Mouse (Mus musculus) adrenal gland, adult 2 months (tissue): ENCODE measurements around the gene Scgb1c1. TPM values are rescaled to one million over a fixed set of nuclear protein-coding genes. Genes with fewer than 3 reads are reported as not detected.
A peak's percentile ranks its signal among the peaks of the same experiment; 100 is the strongest.
"Not testable (repeated sequence)": the region's sequence is repeated elsewhere in the genome, so short reads cannot be mapped to it uniquely, and the experiment has no call there.

ENCODE experiments used
- DNase-seq: peaks from one replicate; pipeline ENCODE4 v3.0.0; 2021
- polyA plus RNA-seq: library from polyadenylated mRNA; depleted of rRNA; stranded (reverse); fragments of >200 nt; gene quantifications from 2 replicates; pipeline ENCODE4 v1.2.3, GENCODE M21; 2012; rRNA removed
- total RNA-seq, 2 experiments: library from RNA; stranded (reverse); gene quantifications; 2 replicates each; pipeline ENCODE4 v1.2.3; 2021

Scgb1c1 gene
- total and polyA plus RNA-seq, 3 experiments, result not detected

DNA sequence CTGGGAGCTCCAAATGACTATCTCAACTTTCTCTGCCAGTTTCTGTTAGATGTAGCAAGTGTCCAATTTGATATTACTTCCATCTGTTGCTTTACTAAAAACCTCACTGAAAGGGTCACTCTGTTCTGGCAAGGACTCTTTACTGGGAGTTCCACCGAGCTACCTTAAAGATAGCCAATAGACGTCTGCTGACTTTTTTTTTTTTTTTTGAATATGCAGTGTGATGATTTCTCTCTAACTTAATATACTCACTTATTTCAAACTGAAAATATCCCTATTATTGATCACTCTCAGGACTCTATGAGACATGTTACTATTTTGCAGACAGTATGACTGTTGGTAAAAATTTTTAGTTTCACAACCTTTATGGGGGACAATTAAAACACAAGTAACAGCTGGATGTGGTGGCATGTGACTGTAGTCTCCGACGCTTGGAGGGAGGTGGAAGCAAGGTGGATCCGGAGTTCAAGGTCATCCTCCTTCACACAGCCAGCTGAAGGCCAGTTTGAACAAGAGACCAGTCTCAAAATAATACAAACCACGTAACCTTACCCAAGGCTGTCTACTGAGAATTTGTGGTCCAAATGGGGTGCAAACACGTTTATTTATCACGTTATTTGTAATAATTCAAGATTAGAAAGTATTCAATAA, 35.6 kb downstream of the Scgb1c1 start:
- DNase-seq, result no peak

GRCm38 (mm10) chr7:140881696-140882468, 36.5 kb downstream of the Scgb1c1 start, which contains the start of the genes Psmd13 and Sirt3:
TSS of gene Psmd13 (plus strand) at chr7:140881968.
TSS of gene Sirt3 (minus strand) at chr7:140882309.
- peak; percentile 95 for DNase-seq

- DNase-seq, result no peak
These were observed 37.1 kb downstream of the Scgb1c1 start for GRCm38 (mm10) chr7:140882469-140882803.

DNA sequence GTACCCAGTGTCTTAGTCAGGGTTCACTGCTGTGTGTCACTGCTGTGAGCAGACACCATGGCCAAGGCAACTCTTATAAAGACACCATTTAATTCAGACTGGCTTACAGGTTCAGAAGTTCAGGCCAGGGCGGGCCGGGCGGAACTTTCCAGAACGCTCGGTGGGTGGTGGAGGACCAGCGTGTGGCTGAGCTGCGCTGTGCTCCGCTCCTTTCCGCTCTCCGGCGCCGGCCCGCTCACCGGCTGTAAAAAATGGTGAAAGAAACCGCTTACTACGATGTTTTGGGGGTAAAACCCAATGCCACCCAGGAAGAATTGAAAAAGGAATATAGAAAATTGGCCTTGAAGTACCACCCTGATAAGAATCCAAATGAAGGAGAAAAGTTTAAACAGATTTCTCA, 45.3 kb downstream of the Scgb1c1 start:
- DNase-seq, result not testable (repeated sequence)

GRCm38 (mm10) chr7:140894031-140894430, 48.7 kb downstream of the Scgb1c1 start:
- no peak for DNase-seq

GRCm38 (mm10) chr7:140894611-140895010, 49.3 kb downstream of the Scgb1c1 start:
- DNase-seq, result no peak

Other genes starting within 250 kb of the Scgb1c1 start
- not detected for gene Olfr46, start 244.3 kb upstream of the Scgb1c1 start, total RNA-seq
- not detected in 2 replicates for gene Olfr46, start 244.3 kb upstream of the Scgb1c1 start, polyA plus RNA-seq
- gene Olfr61, start 216.6 kb upstream of the Scgb1c1 start, total RNA-seq, result not detected
- not detected in 2 replicates for gene Olfr61, start 216.6 kb upstream of the Scgb1c1 start, polyA plus RNA-seq
- gene Olfr53, start 199.1 kb upstream of the Scgb1c1 start, total RNA-seq, result not detected
- not detected in 2 replicates for gene Olfr53, start 199.1 kb upstream of the Scgb1c1 start, polyA plus RNA-seq
- under 1 TPM in 1 of 2 experiments, not detected in 1; 0.03 TPM for gene Olfr539, start 185.6 kb upstream of the Scgb1c1 start, total RNA-seq
- not detected in 2 replicates for gene Olfr539, start 185.6 kb upstream of the Scgb1c1 start, polyA plus RNA-seq
- not detected for gene Olfr45, start 163.6 kb upstream of the Scgb1c1 start, total RNA-seq
- not detected in 2 replicates for gene Olfr45, start 163.6 kb upstream of the Scgb1c1 start, polyA plus RNA-seq
- gene Olfr541, start 148.3 kb upstream of the Scgb1c1 start, total RNA-seq, result not detected
- not detected in 2 replicates for gene Olfr541, start 148.3 kb upstream of the Scgb1c1 start, polyA plus RNA-seq
- 1,000 to 10,000 TPM in 1 of 2 experiments, 100 to 1,000 TPM in 1; 264 to 1,313 TPM for gene Cyp2e1, start 81.8 kb upstream of the Scgb1c1 start, total RNA-seq
- gene Cyp2e1, start 81.8 kb upstream of the Scgb1c1 start, polyA plus RNA-seq, result 19.3 and 45.7 TPM in 2 replicates
- not detected for gene Syce1, start 57.7 kb upstream of the Scgb1c1 start, total RNA-seq
- not detected in 2 replicates for gene Syce1, start 57.7 kb upstream of the Scgb1c1 start, polyA plus RNA-seq
- 1 to 10 TPM; 2.2 to 5.3 TPM for gene Zfp941, start 23.4 kb upstream of the Scgb1c1 start, total RNA-seq
- 0.08 and 0.29 TPM in 2 replicates for gene Zfp941, start 23.4 kb upstream of the Scgb1c1 start, polyA plus RNA-seq
- gene Urah, start 10.5 kb upstream of the Scgb1c1 start, total RNA-seq, result 1 to 10 TPM in 1 of 2 experiments, not detected in 1; 1.7 TPM
- 0.98 and 3.1 TPM in 2 replicates for gene Urah, start 10.5 kb upstream of the Scgb1c1 start, polyA plus RNA-seq
- under 1 TPM in 1 of 2 experiments, not detected in 1; 0.26 TPM for gene Odf3, start 2.3 kb downstream of the Scgb1c1 start, total RNA-seq
- gene Odf3, start 2.3 kb downstream of the Scgb1c1 start, polyA plus RNA-seq, result 3.0 and 4.4 TPM in 2 replicates
- not detected for gene Gm45785, start 10.8 kb downstream of the Scgb1c1 start, total RNA-seq
- gene Gm45785, start 10.8 kb downstream of the Scgb1c1 start, polyA plus RNA-seq, result 0.44 and 0.46 TPM in 2 replicates
- gene Ric8a, start 11.4 kb downstream of the Scgb1c1 start, total RNA-seq, result 10 to 100 TPM; 60.4 to 66.4 TPM
- gene Ric8a, start 11.4 kb downstream of the Scgb1c1 start, polyA plus RNA-seq, result 93.7 and 102 TPM in 2 replicates
- 10 to 100 TPM; 32.0 to 34.7 TPM for gene Bet1l, start 12.0 kb downstream of the Scgb1c1 start, total RNA-seq
- gene Bet1l, start 12.0 kb downstream of the Scgb1c1 start, polyA plus RNA-seq, result 18.0 and 20.2 TPM in 2 replicates
- 100 to 1,000 TPM; 104 to 122 TPM for gene Psmd13, start 36.4 kb downstream of the Scgb1c1 start, total RNA-seq
- gene Psmd13, start 36.4 kb downstream of the Scgb1c1 start, polyA plus RNA-seq, result 37.4 and 46.4 TPM in 2 replicates
- gene Sirt3, start 36.8 kb downstream of the Scgb1c1 start, total RNA-seq, result 10 to 100 TPM; 28.3 to 35.6 TPM
- gene Sirt3, start 36.8 kb downstream of the Scgb1c1 start, polyA plus RNA-seq, result 41.2 and 47.4 TPM in 2 replicates
- 1,000 to 10,000 TPM; 1,499 to 1,761 TPM for gene Cox8b, start 54.9 kb downstream of the Scgb1c1 start, total RNA-seq
- gene Cox8b, start 54.9 kb downstream of the Scgb1c1 start, polyA plus RNA-seq, result 454 and 875 TPM in 2 replicates
- 1 to 10 TPM; 1.0 to 2.0 TPM for gene Nlrp6, start 75.4 kb downstream of the Scgb1c1 start, total RNA-seq
- 0.62 and 1.2 TPM in 2 replicates for gene Nlrp6, start 75.4 kb downstream of the Scgb1c1 start, polyA plus RNA-seq
- 10 to 100 TPM; 26.5 to 48.7 TPM for gene Pgghg, start 95.8 kb downstream of the Scgb1c1 start, total RNA-seq
- gene Pgghg, start 95.8 kb downstream of the Scgb1c1 start, polyA plus RNA-seq, result 56.0 and 59.0 TPM in 2 replicates
- gene Ifitm5, start 104.7 kb downstream of the Scgb1c1 start, total RNA-seq, result 1 to 10 TPM in 1 of 2 experiments, under 1 TPM in 1; 0.78 to 1.3 TPM
- gene Ifitm5, start 104.7 kb downstream of the Scgb1c1 start, polyA plus RNA-seq, result 1.2 and 2.7 TPM in 2 replicates
- not detected for gene Gm45717, start 110.4 kb downstream of the Scgb1c1 start, total RNA-seq
- not detected in 2 replicates for gene Gm45717, start 110.4 kb downstream of the Scgb1c1 start, polyA plus RNA-seq
- gene Ifitm2, start 110.4 kb downstream of the Scgb1c1 start, total RNA-seq, result 100 to 1,000 TPM; 504 to 654 TPM
- 947 and 952 TPM in 2 replicates for gene Ifitm2, start 110.4 kb downstream of the Scgb1c1 start, polyA plus RNA-seq
- gene Ifitm1, start 121.7 kb downstream of the Scgb1c1 start, total RNA-seq, result 10 to 100 TPM in 1 of 2 experiments, 1 to 10 TPM in 1; 7.6 to 14.6 TPM
- gene Ifitm1, start 121.7 kb downstream of the Scgb1c1 start, polyA plus RNA-seq, result 23.9 and 29.4 TPM in 2 replicates
- 100 to 1,000 TPM; 102 to 148 TPM for gene Ifitm3, start 165.2 kb downstream of the Scgb1c1 start, total RNA-seq
- gene Ifitm3, start 165.2 kb downstream of the Scgb1c1 start, polyA plus RNA-seq, result 140 and 146 TPM in 2 replicates
- under 1 TPM in 1 of 2 experiments, not detected in 1; 0.93 TPM for gene Ifitm6, start 172.4 kb downstream of the Scgb1c1 start, total RNA-seq
- gene Ifitm6, start 172.4 kb downstream of the Scgb1c1 start, polyA plus RNA-seq, result 0.39 and 1.2 TPM in 2 replicates
- gene Gm17387, start 183.6 kb downstream of the Scgb1c1 start, total RNA-seq, result not detected
- not detected in 2 replicates for gene Gm17387, start 183.6 kb downstream of the Scgb1c1 start, polyA plus RNA-seq
- 1 to 10 TPM; 1.4 to 3.0 TPM for gene B4galnt4, start 215.6 kb downstream of the Scgb1c1 start, total RNA-seq
- gene B4galnt4, start 215.6 kb downstream of the Scgb1c1 start, polyA plus RNA-seq, result 1.7 and 5.1 TPM in 2 replicates
- 1 to 10 TPM in 1 of 2 experiments, under 1 TPM in 1; 0.89 to 1.5 TPM for gene Pkp3, start 232.7 kb downstream of the Scgb1c1 start, total RNA-seq
- 0.68 and 1.4 TPM in 2 replicates for gene Pkp3, start 232.7 kb downstream of the Scgb1c1 start, polyA plus RNA-seq